Mouse (Mus musculus): Measurements from ENCODE around the gene Pwp2.

GRCm38 (mm10) chr10:78161096-78161495 is 23.9 kb downstream of the Pwp2 start:
- no peak for TF ChIP-seq CTCF (conservative IDR thresholded peaks at IDR 0.05; ENCODE audit: low read length)
- TF ChIP-seq POU5F1 (IDR thresholded peaks at IDR 0.05; ENCODE audit: borderline replicate concordance, low read length), result no peak

Data from E14TG2a.4 (cell line).